Mouse (Mus musculus) ES-E14 (cell line): ENCODE results near the gene C330007P06Rik.

Source experiments
- CHD2 ChIP-seq: IDR thresholded peaks from 2 replicates; pipeline ENCODE4 v1.6.1; 2014; ENCODE audit warnings: mild to moderate bottlenecking, low read depth, low read length, inconsistent platforms
- HCFC1 ChIP-seq: IDR thresholded peaks from 2 replicates; pipeline ENCODE4 v1.6.1; 2012; ENCODE audit warnings: low read length, inconsistent platforms, borderline replicate concordance; ENCODE audit not compliant: insufficient read depth
- ZNF384 ChIP-seq: IDR thresholded peaks from 2 replicates; pipeline ENCODE4 v1.6.1; 2012; ENCODE audit warnings: low read depth, low read length, inconsistent platforms

DNA sequence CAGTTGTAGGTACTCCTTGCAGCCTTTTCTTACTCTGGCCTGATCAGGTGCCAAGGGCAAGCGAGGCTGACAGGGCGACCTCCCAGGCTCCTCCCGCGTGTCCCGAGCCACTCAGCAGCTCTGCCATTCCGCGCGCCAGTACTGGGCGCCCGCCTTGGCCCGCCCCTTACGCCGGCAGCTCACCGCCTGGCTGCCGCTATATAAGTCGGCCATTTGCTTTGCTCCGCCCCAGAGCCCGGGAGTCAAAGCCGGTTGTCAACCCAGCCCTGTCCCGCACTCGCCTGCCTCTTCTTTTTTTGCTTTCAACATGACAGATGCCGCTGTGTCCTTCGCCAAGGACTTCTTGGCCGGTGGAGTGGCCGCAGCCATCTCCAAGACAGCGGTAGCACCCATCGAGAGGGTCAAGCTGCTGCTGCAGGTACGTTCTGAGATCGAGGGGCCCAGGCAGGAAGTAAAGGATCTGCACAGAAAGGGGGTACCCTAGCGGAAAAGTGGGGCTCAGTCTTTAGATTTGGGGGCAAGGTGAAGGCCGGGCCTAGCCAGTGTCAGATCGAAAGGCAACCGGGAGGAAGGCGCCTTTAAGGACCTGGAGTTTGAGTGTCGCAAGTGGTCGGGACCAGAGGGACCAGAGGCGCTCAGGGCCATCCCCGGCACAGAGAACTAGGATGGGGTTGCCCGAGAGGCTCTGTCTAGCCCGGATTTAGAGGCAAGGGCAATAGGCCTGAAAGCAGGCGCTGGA lies 78.3 kb downstream of the C330007P06Rik start, which contains the start of gene Slc25a5:
- no peak for TF ChIP-seq CHD2
- TF ChIP-seq HCFC1, result no peak
- no peak for TF ChIP-seq ZNF384
